Mouse (Mus musculus) heart, adult 8-10 months (tissue): ENCODE results near the gene Ccdc86. TPM values are rescaled to one million over a fixed set of nuclear protein-coding genes. Genes with fewer than 3 reads are reported as not detected.

Experiments
- DNase-seq: peaks from one replicate; pipeline ENCODE4 v3.0.0; 2022; ENCODE audit warnings: low spot score
- total RNA-seq, 4 experiments: library from RNA; stranded (reverse); gene quantifications; 2 replicates each; pipeline ENCODE4 v1.2.4; 2022

The Ccdc86 gene
- total RNA-seq, 4 experiments from 2014 or later: 5.6 to 7.3 (median 6.4) TPM

DNA sequence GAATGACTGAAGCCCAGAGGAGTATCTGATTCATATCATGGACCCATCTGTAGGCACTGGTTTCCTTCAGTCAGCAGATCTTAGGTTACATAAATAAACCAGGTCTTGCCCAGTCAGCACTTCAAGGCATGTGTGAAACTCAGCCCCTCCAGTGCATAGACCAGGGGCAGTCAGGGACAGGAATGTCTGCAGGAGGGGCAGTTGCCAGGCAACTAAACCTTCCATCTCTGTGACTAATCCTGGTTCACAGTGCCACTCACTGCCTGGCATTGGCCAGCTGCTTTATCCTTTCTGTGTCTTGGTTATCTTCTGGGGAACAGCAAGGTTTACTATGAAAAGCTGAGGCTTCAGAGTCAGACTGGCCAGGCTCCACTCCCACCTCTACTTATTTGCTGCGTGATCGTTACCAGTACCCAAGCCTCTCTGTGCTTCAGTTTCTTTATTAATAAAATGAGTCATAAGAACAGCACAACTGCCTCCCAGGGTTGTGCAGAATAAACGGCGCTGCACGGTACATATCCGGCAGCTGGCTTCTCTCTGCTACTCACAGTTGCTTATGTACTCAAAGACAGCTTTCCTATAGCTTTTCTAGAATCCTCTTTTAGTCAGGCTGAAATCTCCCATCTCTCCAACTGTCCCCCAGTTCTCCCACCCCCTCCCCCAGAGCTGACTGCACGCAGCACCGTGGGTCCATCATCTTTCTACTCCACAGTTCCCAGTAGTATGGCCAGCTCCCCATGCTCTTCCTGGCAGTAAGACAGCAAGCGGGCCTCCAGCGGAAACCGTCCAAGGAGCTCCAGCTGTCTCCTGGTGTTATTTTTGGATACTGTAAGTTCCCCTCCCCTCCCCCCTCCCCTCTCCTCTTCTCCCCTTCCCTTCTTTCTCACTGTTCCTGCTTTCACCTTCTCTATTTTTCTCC lies 3.2 kb upstream of the Ccdc86 start:
- peak; percentile 24 for DNase-seq

DNA sequence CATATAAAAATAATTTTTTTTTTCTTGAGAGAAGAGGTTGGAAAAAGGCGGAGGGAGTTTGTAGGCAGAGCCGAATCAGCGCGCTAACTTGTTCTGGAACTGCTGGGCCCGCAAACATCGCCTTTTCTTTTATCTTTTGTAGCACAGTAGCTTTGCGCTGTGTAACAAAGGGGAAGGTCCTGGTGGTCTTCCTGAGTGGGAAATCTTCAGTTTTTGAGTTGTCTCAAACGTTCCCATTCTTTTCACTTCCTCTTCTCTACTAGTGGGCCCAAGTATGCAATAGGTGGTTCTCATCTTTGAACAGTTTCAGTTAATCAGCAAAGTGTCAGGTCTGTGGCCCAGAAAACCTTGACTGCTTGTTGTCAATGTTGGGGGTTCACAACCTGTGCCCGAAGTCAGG lies 492 bp upstream of the Ccdc86 start:
- DNase-seq: no peak

DNA sequence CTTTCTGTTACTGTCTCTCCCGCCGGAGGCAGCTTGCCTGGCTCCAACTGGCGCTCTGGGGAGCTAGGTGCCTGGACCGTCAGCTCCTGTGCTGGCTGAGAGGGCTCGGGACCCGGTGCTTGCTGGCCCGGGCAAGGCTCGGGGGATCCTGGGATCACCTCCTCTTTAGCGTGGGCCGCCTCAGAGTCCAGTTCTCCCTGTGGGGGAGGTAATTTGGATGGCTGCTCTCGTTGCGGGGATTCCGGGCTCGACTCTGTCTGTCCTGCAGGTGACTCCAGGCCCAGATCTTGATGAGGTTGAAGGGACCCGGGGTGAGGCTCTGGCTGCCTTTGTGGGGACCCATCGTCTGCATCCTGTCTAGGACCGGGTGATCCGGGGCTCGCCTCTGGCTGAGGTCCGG lies 650 bp downstream of the Ccdc86 start:
- DNase-seq: no peak

DNA sequence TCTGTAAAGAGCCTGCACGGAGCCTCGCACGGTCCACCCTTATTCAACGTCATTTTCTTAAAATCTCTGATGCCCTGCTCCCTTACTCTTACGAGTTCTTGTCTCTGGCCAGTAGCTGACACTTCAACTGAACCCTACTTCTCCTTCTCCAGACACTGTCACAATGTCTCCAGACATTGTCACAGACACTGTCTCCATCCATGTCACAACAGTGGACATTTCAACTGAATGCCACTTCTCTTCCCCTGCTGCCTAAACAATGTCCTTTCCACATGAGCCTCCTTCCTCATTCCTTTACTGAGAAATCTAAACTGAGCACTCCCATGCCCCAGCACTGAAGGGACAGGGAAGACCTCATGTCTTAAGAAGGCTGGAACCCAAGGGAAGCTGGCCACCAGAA lies 1.8 kb downstream of the Ccdc86 start:
- DNase-seq: no peak

DNA sequence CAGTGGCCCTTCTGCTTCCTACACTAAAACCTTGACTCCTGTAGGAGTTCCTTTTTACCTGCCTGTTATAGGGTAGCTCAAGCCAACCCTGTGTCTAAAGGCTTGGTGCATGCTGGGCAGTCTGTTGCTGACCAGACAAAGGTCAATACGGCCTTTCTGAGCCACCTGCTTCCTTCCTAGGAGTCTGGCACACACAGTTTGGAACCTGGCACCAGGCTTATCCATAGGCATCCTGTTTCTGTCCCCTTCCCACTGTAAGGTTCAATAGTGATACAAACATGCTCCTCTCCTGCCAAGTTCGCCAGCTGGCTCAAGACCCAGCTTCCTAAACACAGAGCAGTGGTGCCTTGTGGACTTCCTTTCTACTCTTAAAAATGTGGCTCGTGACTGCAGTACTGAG lies 2.6 kb downstream of the Ccdc86 start:
- DNase-seq: no peak

DNA sequence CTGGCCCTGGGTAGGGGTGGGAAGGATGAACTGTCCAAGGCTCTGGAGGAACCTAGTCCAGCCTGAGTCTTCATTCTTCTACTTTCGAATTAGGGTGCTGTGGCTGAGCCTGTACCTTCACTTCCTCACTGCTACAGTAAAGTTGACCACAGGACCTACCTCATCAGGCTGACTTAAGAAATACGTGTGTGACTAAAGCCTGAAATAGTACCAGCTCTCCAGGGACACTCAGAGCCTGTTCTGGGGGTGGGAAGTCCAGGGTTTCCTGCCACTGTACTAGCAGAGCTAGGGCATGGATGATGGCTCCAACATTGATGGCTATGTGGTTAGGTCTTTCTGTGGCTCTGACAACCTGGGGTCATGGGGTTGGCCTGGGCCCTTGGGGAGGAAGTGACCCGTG lies 5.1 kb downstream of the Ccdc86 start:
- no peak for DNase-seq

DNA sequence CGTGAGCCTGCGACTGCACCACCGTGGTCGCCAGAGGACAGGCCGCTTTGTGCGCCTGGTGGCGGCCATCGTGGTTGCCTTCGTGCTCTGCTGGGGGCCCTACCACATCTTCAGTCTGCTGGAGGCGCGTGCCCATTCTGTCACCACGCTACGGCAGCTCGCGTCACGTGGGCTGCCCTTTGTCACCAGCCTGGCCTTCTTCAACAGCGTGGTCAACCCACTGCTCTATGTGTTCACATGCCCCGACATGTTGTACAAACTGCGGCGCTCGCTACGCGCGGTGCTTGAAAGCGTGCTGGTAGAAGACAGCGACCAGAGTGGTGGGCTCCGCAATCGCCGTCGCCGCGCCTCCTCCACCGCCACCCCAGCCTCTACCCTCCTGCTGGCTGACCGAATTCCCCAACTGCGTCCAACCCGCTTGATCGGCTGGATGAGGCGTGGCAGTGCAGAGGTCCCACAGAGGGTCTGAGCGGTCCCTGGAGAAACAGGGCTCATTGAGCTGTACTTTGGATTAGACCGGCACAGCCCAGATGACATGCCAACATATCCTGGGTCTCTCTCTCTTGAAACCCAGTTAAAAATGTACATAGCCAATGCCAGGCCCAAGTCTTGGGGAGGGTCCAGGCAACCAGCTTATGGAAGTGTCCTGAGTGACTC lies 8.1 kb downstream of the Ccdc86 start:
- DNase-seq: no peak

DNA sequence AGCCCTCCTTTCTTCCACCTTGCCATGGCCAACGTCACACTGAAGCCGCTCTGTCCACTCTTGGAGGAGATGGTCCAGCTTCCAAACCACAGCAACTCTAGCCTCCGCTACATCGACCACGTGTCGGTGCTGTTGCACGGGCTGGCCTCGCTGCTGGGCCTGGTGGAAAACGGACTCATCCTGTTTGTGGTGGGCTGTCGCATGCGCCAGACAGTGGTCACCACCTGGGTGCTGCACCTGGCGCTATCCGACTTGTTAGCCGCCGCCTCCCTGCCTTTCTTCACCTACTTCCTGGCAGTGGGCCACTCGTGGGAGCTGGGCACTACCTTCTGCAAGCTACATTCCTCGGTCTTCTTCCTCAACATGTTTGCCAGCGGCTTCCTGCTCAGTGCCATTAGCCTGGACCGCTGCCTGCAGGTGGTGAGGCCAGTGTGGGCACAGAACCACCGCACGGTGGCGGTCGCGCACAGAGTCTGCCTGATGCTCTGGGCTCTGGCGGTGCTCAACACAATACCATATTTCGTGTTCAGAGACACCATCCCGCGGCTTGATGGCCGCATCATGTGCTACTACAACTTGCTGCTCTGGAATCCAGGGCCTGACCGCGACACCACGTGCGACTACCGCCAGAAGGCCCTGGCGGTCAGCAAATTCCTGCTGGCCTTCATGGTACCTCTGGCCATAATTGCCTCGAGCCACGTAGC lies 8.8 kb downstream of the Ccdc86 start:
- no peak for DNase-seq

DNA sequence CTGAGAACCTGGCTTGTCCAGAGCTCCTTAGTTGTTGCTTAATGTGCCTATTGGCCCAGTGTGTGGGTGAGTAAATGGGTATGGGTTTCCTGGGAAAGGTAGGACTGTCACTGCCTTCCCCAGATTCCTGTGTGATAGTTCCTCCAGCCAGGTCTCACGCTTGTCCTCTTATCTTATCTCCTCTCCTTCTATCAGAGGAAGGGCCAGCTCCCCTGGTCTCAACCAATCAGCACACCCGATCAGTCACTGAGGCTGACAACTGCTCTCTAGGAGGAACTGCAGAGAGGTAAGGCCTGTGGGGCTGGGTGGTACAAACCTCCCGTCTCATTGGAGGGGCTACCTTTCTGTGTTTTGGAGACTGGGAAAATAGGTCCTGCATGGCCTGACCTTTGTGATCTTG lies 10.3 kb downstream of the Ccdc86 start:
- no peak for DNase-seq

DNA sequence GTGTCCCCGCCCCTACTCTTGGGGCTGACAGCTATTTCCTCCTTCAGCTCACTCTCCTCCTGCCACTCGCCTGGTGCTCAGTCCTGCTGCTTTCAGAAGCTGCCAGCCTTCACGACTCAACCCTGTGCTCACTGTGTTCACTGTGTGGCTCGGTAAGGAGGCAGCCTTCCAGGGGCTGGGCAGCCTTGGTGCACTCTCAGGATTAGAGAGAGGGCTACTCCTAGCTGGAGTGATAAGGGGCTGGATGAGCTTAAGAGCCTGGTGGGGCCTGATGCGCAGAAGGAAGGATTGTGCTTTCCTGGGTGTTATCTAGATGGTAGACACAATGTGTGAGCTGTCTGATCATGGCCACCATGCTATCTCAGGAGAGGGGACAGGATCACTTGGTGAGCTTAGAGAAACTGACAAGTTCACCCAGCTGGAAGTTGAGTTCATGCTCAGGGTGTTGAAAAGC lies 11.9 kb downstream of the Ccdc86 start, which contains the start of gene Ptgdr2:
Gene Ptgdr2 (plus strand): TSS at position 51 of the 454 bp plus-strand sequence.
- no peak for DNase-seq

DNA sequence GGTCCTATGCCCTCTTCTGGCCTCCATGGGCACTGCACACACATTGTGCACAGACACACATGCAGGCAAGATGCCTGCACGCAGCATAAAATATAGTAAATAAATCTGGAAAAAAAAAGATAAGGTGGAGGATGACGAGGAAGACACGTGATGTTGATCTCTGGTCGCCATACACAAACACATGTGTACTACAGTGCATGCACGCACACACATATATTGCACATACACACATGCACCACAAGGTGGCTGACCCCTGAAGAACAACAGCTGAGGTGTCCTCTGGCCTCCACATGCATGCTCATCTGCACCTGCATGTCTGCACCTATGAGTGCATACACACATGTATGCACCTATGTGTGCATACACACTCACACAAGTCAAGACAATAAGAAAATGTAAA lies 13.0 kb downstream of the Ccdc86 start:
- DNase-seq: no peak

DNA sequence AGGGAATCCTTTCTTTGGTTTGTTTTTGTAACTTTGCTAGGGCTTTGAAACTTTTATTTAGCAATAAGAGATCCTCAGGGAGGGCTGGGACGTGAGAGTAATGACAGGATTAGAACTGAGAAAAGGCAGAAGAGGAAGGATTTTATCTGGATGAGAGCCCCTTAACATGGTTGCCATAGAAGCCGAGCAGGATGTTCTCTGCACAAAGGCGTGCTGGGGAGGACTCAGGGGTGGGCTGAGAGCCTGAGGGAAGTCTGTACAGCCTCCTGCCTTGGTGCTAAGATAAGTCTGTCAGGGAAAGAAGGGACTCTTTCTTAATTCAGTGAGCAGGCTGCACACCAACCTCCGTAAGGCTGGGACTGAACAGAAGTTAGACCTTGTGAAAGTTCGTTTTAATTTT lies 14.0 kb downstream of the Ccdc86 start:
- DNase-seq: no peak

DNA sequence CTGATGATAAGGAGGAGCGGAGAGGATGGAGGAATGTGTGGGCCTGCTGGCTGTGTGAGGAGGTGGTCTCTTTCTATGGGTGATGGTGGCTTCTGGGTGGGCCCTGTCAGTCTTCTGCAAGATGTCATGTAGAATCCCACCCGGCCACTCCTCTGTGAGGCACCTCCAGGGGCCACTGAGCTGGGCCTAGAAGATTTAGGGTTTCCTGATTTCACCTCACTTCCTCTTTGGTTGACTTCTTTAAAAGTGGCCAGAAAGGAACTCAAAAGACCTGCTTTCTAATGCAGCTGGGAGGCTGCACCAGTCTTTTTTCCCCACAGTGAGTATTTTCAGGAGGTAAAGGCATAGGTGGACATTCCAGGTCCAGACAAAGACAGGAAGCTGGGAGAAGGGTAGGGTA lies 18.4 kb downstream of the Ccdc86 start:
- no peak for DNase-seq

DNA sequence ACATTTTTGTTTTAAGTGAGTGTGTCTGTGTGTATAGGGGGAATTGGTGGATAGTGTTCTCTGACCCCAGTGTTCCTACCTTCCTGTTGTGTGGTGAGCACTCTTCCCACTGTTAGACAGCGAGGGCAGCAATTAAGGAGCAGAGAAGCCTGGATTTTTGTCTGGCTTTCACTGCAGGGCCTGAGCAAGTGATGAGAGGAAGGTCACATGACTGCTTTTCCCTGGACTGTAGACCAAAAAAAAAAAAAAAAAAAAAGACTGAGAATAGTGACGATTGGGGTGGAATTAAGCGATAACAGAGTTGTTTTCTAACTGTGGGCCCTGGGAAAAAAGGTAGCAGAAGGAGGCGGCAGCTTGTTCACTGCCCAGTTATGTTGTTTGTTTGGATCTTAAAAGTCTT lies 22.4 kb downstream of the Ccdc86 start:
- DNase-seq: no peak

DNA sequence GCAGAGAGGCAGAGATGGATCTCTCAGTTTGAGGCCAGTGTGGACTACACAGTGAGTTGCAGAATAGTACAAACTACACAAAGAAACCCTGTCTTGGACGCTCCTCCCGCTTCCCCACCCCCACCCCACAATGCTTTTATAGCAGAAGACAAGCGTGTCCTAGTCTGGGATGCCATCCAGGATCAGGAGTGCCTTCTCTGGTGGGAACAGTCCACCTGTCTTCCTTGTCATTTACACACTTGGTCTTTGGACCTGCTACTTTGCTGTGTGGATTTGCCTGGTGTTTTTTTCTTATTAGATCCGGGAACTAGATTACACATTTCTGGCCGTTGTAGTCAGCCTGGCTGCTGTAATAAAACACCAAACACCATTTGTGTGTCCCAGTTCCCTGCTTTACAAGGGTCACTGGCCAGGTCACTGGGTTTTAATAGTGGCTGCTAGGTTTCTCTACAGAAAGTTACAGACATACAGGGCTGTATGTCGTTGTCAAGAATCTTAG lies 22.9 kb downstream of the Ccdc86 start:
- DNase-seq: no peak

DNA sequence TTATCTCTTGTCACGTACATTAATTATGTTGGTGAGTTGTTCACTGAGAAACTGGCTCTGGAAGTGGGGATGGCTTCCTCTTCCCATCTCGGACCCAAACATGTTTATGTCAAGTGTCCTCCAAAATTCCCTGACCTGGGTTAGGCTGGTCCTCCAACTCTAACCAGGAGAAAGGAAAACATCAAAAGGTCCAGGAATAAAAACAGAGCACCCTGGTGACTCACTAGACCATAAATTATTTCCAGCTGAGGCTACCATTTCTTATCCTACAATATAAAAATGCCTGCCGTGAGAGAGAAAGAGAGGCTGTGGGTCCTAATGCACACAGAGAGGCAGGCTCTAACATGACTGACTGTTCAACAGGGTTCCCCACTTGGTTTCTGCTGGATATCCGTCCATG lies 24.8 kb downstream of the Ccdc86 start:
- DNase-seq: no peak

DNA sequence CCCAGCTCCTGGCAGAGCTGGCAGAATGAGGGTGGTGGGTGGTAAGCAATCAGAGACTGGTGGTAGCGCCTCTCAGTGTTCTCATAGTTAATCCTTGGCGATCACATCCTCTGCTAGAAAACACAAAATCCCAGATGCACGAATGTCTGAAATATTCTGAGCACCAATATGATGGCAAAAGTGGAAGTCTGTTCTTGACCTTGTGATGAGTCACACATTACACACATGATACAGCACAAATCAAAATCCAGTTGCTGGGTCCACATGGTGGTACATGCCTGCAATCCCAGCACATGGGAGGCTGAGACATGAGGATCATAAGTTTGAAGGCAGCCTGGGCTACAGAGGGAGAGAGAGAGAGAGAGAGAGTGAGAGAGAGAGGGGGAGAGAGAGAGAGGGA lies 28.0 kb downstream of the Ccdc86 start:
- DNase-seq: no peak

DNA sequence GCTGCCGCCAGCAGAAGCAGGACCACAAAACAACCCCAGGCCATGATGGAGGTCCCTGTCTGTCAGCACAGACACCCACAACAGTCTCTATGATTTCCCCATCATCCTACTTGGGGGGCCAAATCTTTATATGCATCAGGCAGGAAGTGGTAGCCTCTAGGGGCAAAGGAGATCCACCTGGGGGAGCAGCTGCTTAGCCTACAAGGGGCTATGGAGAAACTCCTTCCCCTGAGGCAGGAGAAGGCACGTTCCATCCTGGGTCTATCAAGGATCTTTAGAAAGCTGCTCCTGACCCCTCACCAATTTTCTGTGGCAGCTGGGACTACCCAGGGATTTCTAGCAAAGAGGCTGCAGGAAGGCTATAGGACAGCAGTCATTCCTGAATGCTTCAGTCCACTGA lies 28.5 kb downstream of the Ccdc86 start, which contains the start of gene Zp1:
Gene Zp1 (minus strand): TSS at position 101 of the 400 bp plus-strand sequence.
- no peak for DNase-seq

DNA sequence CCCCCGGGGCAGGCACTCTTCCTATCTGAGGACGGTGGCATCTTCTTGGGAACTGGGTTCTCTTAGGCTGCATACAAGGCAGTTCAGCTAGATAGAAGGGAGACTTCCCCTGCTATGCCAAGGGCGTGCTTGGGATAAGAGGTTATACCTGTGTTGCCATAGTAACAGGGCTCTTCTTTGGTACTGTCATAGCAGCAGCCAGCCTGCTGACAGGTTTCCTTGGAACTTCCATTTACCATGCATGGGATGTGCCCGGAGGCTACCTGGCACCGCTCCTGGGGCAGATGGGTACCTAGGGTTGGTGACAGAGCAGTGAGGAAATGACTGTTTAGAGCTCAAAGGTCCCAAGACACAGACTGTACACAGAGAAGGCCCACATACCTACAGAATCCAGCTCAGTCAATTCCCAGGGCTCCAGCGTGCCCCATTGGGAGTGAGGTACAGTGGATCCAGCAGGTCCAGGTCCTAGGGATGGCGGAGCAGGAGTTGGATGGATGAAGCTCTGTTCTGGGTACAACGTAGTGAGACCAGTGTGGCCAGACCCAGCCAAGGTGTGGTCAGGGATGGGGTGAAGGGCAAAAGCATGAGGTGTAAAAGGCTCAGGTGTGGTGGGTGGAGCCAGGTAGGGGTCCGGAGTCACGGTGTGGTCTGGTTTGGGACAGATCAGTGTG lies 30.6 kb downstream of the Ccdc86 start:
- DNase-seq: no peak

DNA sequence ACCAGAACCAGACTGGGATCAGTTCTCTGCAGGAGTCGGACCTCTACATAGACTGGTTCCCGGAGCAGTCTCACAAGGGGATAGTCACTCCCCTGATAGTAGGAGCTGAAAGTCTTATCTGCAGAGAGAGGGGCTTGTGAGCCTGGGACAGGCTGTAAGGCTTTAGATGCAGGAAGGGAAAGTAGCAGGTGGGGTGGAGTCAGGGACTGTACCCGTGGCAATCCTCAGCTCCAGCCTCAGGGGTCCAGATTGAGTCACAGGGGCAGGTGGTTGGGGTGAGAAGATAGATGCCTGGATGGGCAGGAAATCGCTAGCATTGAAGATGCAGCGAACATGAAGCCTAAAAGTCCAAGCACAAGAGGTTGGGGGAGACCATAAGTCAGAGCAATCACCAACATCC lies 32.6 kb downstream of the Ccdc86 start:
- DNase-seq: no peak

DNA sequence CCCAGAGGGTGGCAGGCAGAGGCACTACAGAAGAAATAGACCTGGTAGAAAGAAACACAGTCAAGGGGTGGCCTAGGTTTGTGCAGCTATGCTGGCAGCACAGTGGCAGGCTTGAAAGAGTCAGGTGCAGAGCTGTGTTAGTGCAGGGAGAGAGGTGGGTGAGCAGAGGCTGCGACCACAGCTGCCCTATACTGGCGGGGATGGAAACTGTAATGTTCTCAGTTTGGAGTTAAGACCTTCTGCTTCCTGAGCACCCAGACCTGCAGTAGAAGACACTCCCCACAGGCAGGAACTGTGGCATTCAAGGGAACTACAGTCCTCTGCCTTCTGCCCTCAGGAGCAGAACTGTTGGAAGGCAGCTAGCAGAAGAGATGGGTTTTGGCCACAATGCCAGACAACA lies 34.2 kb downstream of the Ccdc86 start:
- DNase-seq: no peak

DNA sequence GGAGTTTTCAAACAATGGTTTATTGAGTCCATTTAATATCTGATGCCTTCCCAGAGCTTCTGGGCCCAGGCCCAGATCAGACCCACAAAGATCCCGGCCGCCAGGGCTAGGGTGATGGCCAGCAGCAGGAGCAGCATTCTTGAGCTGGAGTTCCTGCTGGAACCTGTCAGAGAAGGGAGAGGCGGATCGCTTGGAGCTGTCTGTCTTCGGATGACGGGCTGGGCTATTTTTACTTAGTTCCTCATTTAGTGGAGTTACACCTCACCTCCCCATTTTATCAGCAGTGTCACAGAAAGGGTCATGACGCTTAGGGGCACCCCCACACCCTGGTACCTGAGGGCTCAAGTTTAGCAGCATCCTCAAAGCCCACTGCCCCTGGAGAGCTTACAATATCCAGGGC lies 34.8 kb downstream of the Ccdc86 start:
- DNase-seq: no peak
